Mouse (Mus musculus): Measurements from ENCODE around the gene Prss40. TPM values are rescaled to one million over a fixed set of nuclear protein-coding genes. Genes with fewer than 3 reads are reported as not detected.

The Prss40 gene
- polyA plus RNA-seq (2012; rRNA removed) (not detected in 2 replicates), polyA plus RNA-seq (2014; fragmentation: Nextera tagmentation; extraction: Ambion mirVana) (not detected in 2 replicates)

GRCm38 (mm10) chr1:34560843-34561242 lies at the start of gene Prss40:
Gene Prss40 (minus strand): TSS chr1:34560943.
- Histone ChIP-seq H3K4me2 (ENCODE audit: low read depth) (no peak within 1 kb of the TSS), H3K4me1 (replicated peaks; ENCODE audit: control insufficient read depth in 2 of 2, insufficient read depth in 2 of 2, low read length in 1 of 2) (no peaks in the 10 kb centered on the region), H3K9ac (replicated peaks) (no peak within 1 kb of the TSS), H3K27ac (no peak within 1 kb of the TSS), H3K36me3 (replicated peaks; ENCODE audit: control insufficient read depth, insufficient read depth, low read depth) (no peaks in the 10 kb centered on the region), H3K4me3 (ENCODE audit: insufficient read depth in 1 of 2, low read depth in 2 of 2, low read length in 2 of 2) (no peak within 1 kb of the TSS), H3K9me3 (ENCODE audit: control insufficient read depth, low read length) (no peaks in the 10 kb centered on the region), H3K27me3 (ENCODE audit: control insufficient read depth, insufficient read depth, low read length) (no peaks in the 10 kb centered on the region)
- DNase-seq (ENCODE audit: low read depth in 3 of 3, low spot score in 3 of 3) (no peak), ATAC-seq (ENCODE audit: insufficient read depth) (no peak)
- TF ChIP-seq EP300 (IDR thresholded peaks at IDR 0.05; ENCODE audit: low read depth): no peak
- no peak for TF ChIP-seq CTCF (IDR thresholded peaks at IDR 0.05; ENCODE audit: low read depth)
- 68% methylated on average over 15 of the region's 15 CpGs for WGBS (ENCODE audit: insufficient replicate concordance)

GRCm38 (mm10) chr1:34602363-34602762 lies 41.6 kb upstream of the Prss40 start:
- Histone ChIP-seq H3K9ac (replicated peaks) (no peak overlapping the region), H3K4me3 (ENCODE audit: insufficient read depth in 1 of 2, low read depth in 2 of 2, low read length in 2 of 2) (no peak overlapping the region), H3K27ac (no peak overlapping the region), H3K27me3 (ENCODE audit: control insufficient read depth, insufficient read depth, low read length) (no peaks in the 10 kb centered on the region), H3K4me1 (replicated peaks; ENCODE audit: control insufficient read depth in 2 of 2, insufficient read depth in 2 of 2, low read length in 1 of 2) (no peaks in the 10 kb centered on the region), H3K9me3 (ENCODE audit: control insufficient read depth, low read length) (no peaks in the 10 kb centered on the region), H3K4me2 (ENCODE audit: low read depth) (no peak overlapping the region), H3K36me3 (replicated peaks; ENCODE audit: control insufficient read depth, insufficient read depth, low read depth) (no peaks in the 10 kb centered on the region)
- ATAC-seq (ENCODE audit: insufficient read depth) (no peak), DNase-seq (ENCODE audit: low read depth in 3 of 3, low spot score in 3 of 3) (peak; percentile 10 to 37 (median 22))
- TF ChIP-seq CTCF (IDR thresholded peaks at IDR 0.05; ENCODE audit: low read depth): peak; percentile 92
- TF ChIP-seq EP300 (IDR thresholded peaks at IDR 0.05; ENCODE audit: low read depth): no peak
- WGBS (ENCODE audit: insufficient replicate concordance): 23% methylated on average over 8 of the region's 8 CpGs

GRCm38 (mm10) chr1:34601323-34602047 lies 40.7 kb upstream of the Prss40 start:
- Histone ChIP-seq H3K27ac (no peak overlapping the region), H3K9me3 (ENCODE audit: control insufficient read depth, low read length) (no peaks in the 10 kb centered on the region), H3K36me3 (replicated peaks; ENCODE audit: control insufficient read depth, insufficient read depth, low read depth) (no peaks in the 10 kb centered on the region), H3K9ac (replicated peaks) (no peak overlapping the region), H3K4me3 (ENCODE audit: insufficient read depth in 1 of 2, low read depth in 2 of 2, low read length in 2 of 2) (no peak overlapping the region), H3K4me2 (ENCODE audit: low read depth) (no peak overlapping the region), H3K27me3 (ENCODE audit: control insufficient read depth, insufficient read depth, low read length) (no peaks in the 10 kb centered on the region), H3K4me1 (replicated peaks; ENCODE audit: control insufficient read depth in 2 of 2, insufficient read depth in 2 of 2, low read length in 1 of 2) (no peaks in the 10 kb centered on the region)
- 61% methylated on average over 3 of the region's 3 CpGs for WGBS (ENCODE audit: insufficient replicate concordance)
- DNase-seq (ENCODE audit: low read depth in 3 of 3, low spot score in 3 of 3): no peak
- no peak for ATAC-seq (ENCODE audit: insufficient read depth)
- no peak for TF ChIP-seq CTCF (IDR thresholded peaks at IDR 0.05; ENCODE audit: low read depth)
- TF ChIP-seq EP300 (IDR thresholded peaks at IDR 0.05; ENCODE audit: low read depth): no peak

DNA sequence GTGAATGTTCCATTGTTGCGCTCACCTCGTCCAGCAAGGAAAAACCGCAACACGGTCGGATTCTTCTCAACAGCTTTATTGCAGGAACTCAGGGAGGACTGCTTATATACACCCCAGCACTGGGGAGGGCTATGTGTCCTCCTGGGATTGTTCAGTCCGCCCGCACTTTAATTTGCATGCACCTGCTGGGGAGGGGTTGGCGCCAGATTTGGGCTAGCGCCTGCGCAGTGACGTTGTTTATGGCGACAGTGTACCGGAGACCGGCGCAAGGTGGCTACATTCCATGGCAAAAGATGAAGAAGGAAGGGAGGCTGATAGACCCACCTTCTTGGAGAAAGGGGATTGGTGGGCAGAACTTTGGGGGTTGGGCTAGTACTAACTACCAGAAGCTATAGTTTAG lies 39.3 kb upstream of the Prss40 start:
- H3K36me3 ChIP-seq (replicated peaks; ENCODE audit: control insufficient read depth, insufficient read depth, low read depth): no peaks in the 10 kb centered on the region
- no peak overlapping the region for H3K4me2 ChIP-seq (ENCODE audit: low read depth)
- no peak overlapping the region for H3K27ac ChIP-seq
- H3K4me1 ChIP-seq (replicated peaks; ENCODE audit: control insufficient read depth in 2 of 2, insufficient read depth in 2 of 2, low read length in 1 of 2): no peaks in the 10 kb centered on the region
- no peak overlapping the region for H3K4me3 ChIP-seq (ENCODE audit: insufficient read depth in 1 of 2, low read depth in 2 of 2, low read length in 2 of 2)
- H3K9ac ChIP-seq (replicated peaks): no peak overlapping the region
- ATAC-seq (ENCODE audit: insufficient read depth) (no peak), DNase-seq (ENCODE audit: low read depth in 3 of 3, low spot score in 3 of 3) (no peak)
- 60% methylated on average over 15 of the region's 15 CpGs for WGBS (ENCODE audit: insufficient replicate concordance)
- no peaks in the 10 kb centered on the region for H3K9me3 ChIP-seq (ENCODE audit: control insufficient read depth, low read length)
- no peaks in the 10 kb centered on the region for H3K27me3 ChIP-seq (ENCODE audit: control insufficient read depth, insufficient read depth, low read length)
- TF ChIP-seq EP300 (IDR thresholded peaks at IDR 0.05; ENCODE audit: low read depth) (no peak), CTCF (IDR thresholded peaks at IDR 0.05; ENCODE audit: low read depth) (no peak)

DNA sequence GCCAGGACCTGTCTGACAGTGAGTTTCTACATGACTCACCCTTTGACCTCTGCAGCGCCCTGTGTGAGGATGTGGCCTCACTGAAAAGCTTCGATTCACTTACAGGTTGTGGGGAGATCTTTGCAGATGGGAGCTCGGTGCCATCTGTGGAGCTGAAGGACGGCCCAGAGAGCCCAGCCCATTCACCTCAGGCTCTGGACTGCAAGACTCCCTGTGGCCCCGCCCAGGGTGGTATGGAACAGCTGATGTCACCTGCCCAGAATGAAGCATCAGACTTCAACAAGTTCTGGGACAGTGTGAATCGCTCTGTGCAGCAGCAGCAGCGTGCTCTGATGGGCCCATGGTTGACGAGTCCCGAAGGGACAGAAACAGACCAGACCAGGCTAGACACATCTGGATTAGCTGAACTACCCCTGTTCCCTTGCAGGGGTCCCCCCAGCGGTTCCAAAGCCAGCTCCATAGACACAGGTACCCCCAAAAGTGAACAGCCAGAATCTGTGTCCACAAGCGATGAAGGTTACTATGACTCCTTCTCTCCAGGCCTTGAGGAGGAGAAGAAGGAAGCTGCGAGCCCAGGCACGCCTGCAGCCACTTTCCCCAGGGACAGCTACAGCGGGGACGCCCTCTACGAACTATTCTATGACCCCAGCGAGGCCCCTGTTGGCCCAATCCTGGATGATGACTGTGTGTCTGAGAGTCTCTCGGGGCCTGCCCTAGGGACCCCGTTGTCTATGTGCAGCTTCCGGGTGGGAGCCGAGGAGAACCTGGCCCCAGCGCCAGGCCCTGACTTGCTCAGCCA lies 26.8 kb upstream of the Prss40 start:
- H3K9me3 ChIP-seq (ENCODE audit: control insufficient read depth, low read length): no peaks in the 10 kb centered on the region
- no peak overlapping the region for H3K4me2 ChIP-seq (ENCODE audit: low read depth)
- H3K4me1 ChIP-seq (replicated peaks; ENCODE audit: control insufficient read depth in 2 of 2, insufficient read depth in 2 of 2, low read length in 1 of 2): no peaks in the 10 kb centered on the region
- H3K9ac ChIP-seq (replicated peaks): no peak overlapping the region
- no peak overlapping the region for H3K27ac ChIP-seq
- ATAC-seq (ENCODE audit: insufficient read depth) (no peak), DNase-seq (ENCODE audit: low read depth in 3 of 3, low spot score in 3 of 3) (no peak)
- H3K4me3 ChIP-seq (ENCODE audit: insufficient read depth in 1 of 2, low read depth in 2 of 2, low read length in 2 of 2): no peak overlapping the region
- no peaks in the 10 kb centered on the region for H3K36me3 ChIP-seq (replicated peaks; ENCODE audit: control insufficient read depth, insufficient read depth, low read depth)
- H3K27me3 ChIP-seq (ENCODE audit: control insufficient read depth, insufficient read depth, low read length): no peaks in the 10 kb centered on the region
- 60% methylated on average over 22 of the region's 22 CpGs for WGBS (ENCODE audit: insufficient replicate concordance)
- no peak for TF ChIP-seq CTCF (IDR thresholded peaks at IDR 0.05; ENCODE audit: low read depth)
- TF ChIP-seq EP300 (IDR thresholded peaks at IDR 0.05; ENCODE audit: low read depth): no peak
